Mouse (Mus musculus): ENCODE data around the gene Pbld2. TPM values are rescaled to one million over a fixed set of nuclear protein-coding genes. Genes with fewer than 3 reads are reported as not detected.

Gene Pbld2
- polyA plus RNA-seq (2015; fragmentation: Nextera tagmentation; extraction: Ambion mirVana) = 0.42 and 0.87 TPM in 2 replicates

- Histone ChIP-seq H3K4me3 (peak within 1 kb of the TSS; percentile 89), H3K9me3 (replicated peaks) (no peaks in the 10 kb centered on the region), H3K9ac (peak within 1 kb of the TSS; percentile 95), H3K27me3 (no peaks in the 10 kb centered on the region), H3K4me2 (peak within 1 kb of the TSS; percentile 78), H3K4me1 (replicated peaks) (peaks cover 23% of the 10 kb centered on the region), H3K36me3 (no peaks in the 10 kb centered on the region), H3K27ac (peak within 1 kb of the TSS; percentile 100)
- ATAC-seq (replicated peaks; ENCODE audit: insufficient number of reproducible peaks, insufficient read depth, low FRiP score, low read depth) = peak; percentile 93
- WGBS = under 1% methylated on average over 68 of the region's 69 CpGs
Observed at GRCm38 (mm10) chr10:63023749-63024579, at the start of gene Pbld2, which contains the start of gene Hnrnph3. Gene Pbld2, plus strand, starts transcription at chr10:63024315. Gene Hnrnph3, minus strand, starts transcription at chr10:63024217.

GRCm38 (mm10) chr10:62979667-62980038, 44.5 kb upstream of the Pbld2 start:
- Histone ChIP-seq H3K4me3 (peak overlapping the region; percentile 96), H3K36me3 (no peaks in the 10 kb centered on the region), H3K4me2 (peak overlapping the region; percentile 75), H3K9me3 (replicated peaks) (no peaks in the 10 kb centered on the region), H3K9ac (peak overlapping the region; percentile 89), H3K4me1 (replicated peaks) (peaks cover 13% of the 10 kb centered on the region), H3K27ac (no peak overlapping the region), H3K27me3 (no peaks in the 10 kb centered on the region)
- no peak for ATAC-seq (replicated peaks; ENCODE audit: insufficient number of reproducible peaks, insufficient read depth, low FRiP score, low read depth)
- 12% methylated on average over 10 of the region's 10 CpGs for whole genome bisulfite sequencing

GRCm38 (mm10) chr10:62980039-62980954, 43.8 kb upstream of the Pbld2 start, which contains the start of gene Rufy2:
Gene Rufy2, plus strand, starts transcription at chr10:62980223.
- Histone ChIP-seq H3K9me3 (replicated peaks) (no peaks in the 10 kb centered on the region), H3K27ac (peak within 1 kb of the TSS; percentile 75), H3K36me3 (no peaks in the 10 kb centered on the region), H3K27me3 (no peaks in the 10 kb centered on the region), H3K4me3 (peak within 1 kb of the TSS; percentile 96), H3K4me2 (peak within 1 kb of the TSS; percentile 75), H3K4me1 (replicated peaks) (peaks cover 15% of the 10 kb centered on the region), H3K9ac (peak within 1 kb of the TSS; percentile 89)
- under 1% methylated on average over 69 of the region's 77 CpGs for WGBS
- ATAC-seq (replicated peaks; ENCODE audit: insufficient number of reproducible peaks, insufficient read depth, low FRiP score, low read depth) = peak; percentile 89

GRCm38 (mm10) chr10:62984072-62984471, 40.0 kb upstream of the Pbld2 start:
- Histone ChIP-seq H3K9me3 (replicated peaks) (no peaks in the 10 kb centered on the region), H3K27ac (peak overlapping the region; percentile 67), H3K4me1 (replicated peaks) (peaks cover 15% of the 10 kb centered on the region), H3K4me3 (no peak overlapping the region), H3K36me3 (peaks cover 3% of the 10 kb centered on the region; the same call in 1 of the 2 replicates), H3K4me2 (0 out of 2 replicates have a peak overlapping the region, but pooled peaks have one; percentile 11), H3K27me3 (no peaks in the 10 kb centered on the region), H3K9ac (no peak overlapping the region)
- no peak for ATAC-seq (replicated peaks; ENCODE audit: insufficient number of reproducible peaks, insufficient read depth, low FRiP score, low read depth)
- 82% methylated on average over 11 of the region's 11 CpGs for WGBS

GRCm38 (mm10) chr10:62984495-62984894, 39.6 kb upstream of the Pbld2 start:
- Histone ChIP-seq H3K27me3 (no peaks in the 10 kb centered on the region), H3K4me3 (no peak overlapping the region), H3K9ac (no peak overlapping the region), H3K4me1 (replicated peaks) (peaks cover 15% of the 10 kb centered on the region), H3K9me3 (replicated peaks) (no peaks in the 10 kb centered on the region), H3K4me2 (0 out of 2 replicates have a peak overlapping the region, but pooled peaks have one; percentile 11), H3K27ac (peak overlapping the region; percentile 67), H3K36me3 (peaks cover 4% of the 10 kb centered on the region; the same call in 1 of the 2 replicates)
- WGBS = 58% methylated on average over 6 of the region's 6 CpGs
- peak; percentile 38; the same call in 1 of the 2 replicates for ATAC-seq (replicated peaks; ENCODE audit: insufficient number of reproducible peaks, insufficient read depth, low FRiP score, low read depth)

GRCm38 (mm10) chr10:62987341-62987740, 36.8 kb upstream of the Pbld2 start:
- 29% methylated on average over 3 of the region's 3 CpGs for WGBS
- Histone ChIP-seq H3K36me3 (peaks cover 30% of the 10 kb centered on the region), H3K27me3 (no peaks in the 10 kb centered on the region), H3K9me3 (replicated peaks) (no peaks in the 10 kb centered on the region), H3K4me3 (no peak overlapping the region), H3K27ac (no peak overlapping the region), H3K4me1 (replicated peaks) (peaks cover 9% of the 10 kb centered on the region), H3K9ac (no peak overlapping the region), H3K4me2 (no peak overlapping the region)
- no peak for ATAC-seq (replicated peaks; ENCODE audit: insufficient number of reproducible peaks, insufficient read depth, low FRiP score, low read depth)

- Histone ChIP-seq H3K36me3 (peaks cover 44% of the 10 kb centered on the region), H3K9me3 (replicated peaks) (no peaks in the 10 kb centered on the region), H3K27me3 (no peaks in the 10 kb centered on the region), H3K4me3 (no peak overlapping the region), H3K4me2 (no peak overlapping the region), H3K9ac (no peak overlapping the region), H3K4me1 (replicated peaks) (no peaks in the 10 kb centered on the region), H3K27ac (no peak overlapping the region)
- WGBS = 93% methylated on average over 15 of the region's 15 CpGs
- ATAC-seq (replicated peaks; ENCODE audit: insufficient number of reproducible peaks, insufficient read depth, low FRiP score, low read depth) = no peak
Observed at GRCm38 (mm10) chr10:62990636-62991035, 33.5 kb upstream of the Pbld2 start.

GRCm38 (mm10) chr10:62993991-62994390, 30.1 kb upstream of the Pbld2 start:
- ATAC-seq (replicated peaks; ENCODE audit: insufficient number of reproducible peaks, insufficient read depth, low FRiP score, low read depth) = no peak
- Histone ChIP-seq H3K27ac (no peak overlapping the region), H3K9me3 (replicated peaks) (no peaks in the 10 kb centered on the region), H3K4me1 (replicated peaks) (no peaks in the 10 kb centered on the region), H3K4me3 (no peak overlapping the region), H3K4me2 (no peak overlapping the region), H3K36me3 (peaks cover 67% of the 10 kb centered on the region), H3K27me3 (no peaks in the 10 kb centered on the region), H3K9ac (no peak overlapping the region)
- 80% methylated on average over 6 of the region's 9 CpGs for WGBS

- no peak overlapping the region for H3K4me2 ChIP-seq
- no peak overlapping the region for H3K27ac ChIP-seq
- no peak for ATAC-seq (replicated peaks; ENCODE audit: insufficient number of reproducible peaks, insufficient read depth, low FRiP score, low read depth)
- no peaks in the 10 kb centered on the region for H3K4me1 ChIP-seq (replicated peaks)
- H3K4me3 ChIP-seq = no peak overlapping the region
- peaks cover 72% of the 10 kb centered on the region for H3K36me3 ChIP-seq
- H3K27me3 ChIP-seq = no peaks in the 10 kb centered on the region
- H3K9ac ChIP-seq = no peak overlapping the region
- H3K9me3 ChIP-seq (replicated peaks) = no peaks in the 10 kb centered on the region
- WGBS = 73% methylated on average over 9 of the region's 9 CpGs
Observed at GRCm38 (mm10) chr10:63000584-63000983, 23.5 kb upstream of the Pbld2 start.

- no peak overlapping the region for H3K9ac ChIP-seq
- H3K27me3 ChIP-seq = no peaks in the 10 kb centered on the region
- H3K27ac ChIP-seq = no peak overlapping the region
- H3K36me3 ChIP-seq = peaks cover 71% of the 10 kb centered on the region
- no peak overlapping the region for H3K4me3 ChIP-seq
- H3K4me2 ChIP-seq = no peak overlapping the region
- 65% methylated on average over 9 of the region's 9 CpGs for WGBS
- no peaks in the 10 kb centered on the region for H3K9me3 ChIP-seq (replicated peaks)
- no peaks in the 10 kb centered on the region for H3K4me1 ChIP-seq (replicated peaks)
- no peak for ATAC-seq (replicated peaks; ENCODE audit: insufficient number of reproducible peaks, insufficient read depth, low FRiP score, low read depth)
Observed at GRCm38 (mm10) chr10:63003252-63003651, 20.9 kb upstream of the Pbld2 start.

- ATAC-seq (replicated peaks; ENCODE audit: insufficient number of reproducible peaks, insufficient read depth, low FRiP score, low read depth) = no peak
- Histone ChIP-seq H3K9me3 (replicated peaks) (no peaks in the 10 kb centered on the region), H3K9ac (no peak overlapping the region), H3K27ac (no peak overlapping the region), H3K27me3 (no peaks in the 10 kb centered on the region), H3K36me3 (peaks cover 74% of the 10 kb centered on the region), H3K4me2 (no peak overlapping the region), H3K4me3 (no peak overlapping the region), H3K4me1 (replicated peaks) (no peaks in the 10 kb centered on the region)
- WGBS = 87% methylated on average over 9 of the region's 9 CpGs
Observed at GRCm38 (mm10) chr10:63004556-63004955, 19.6 kb upstream of the Pbld2 start.
